Comparison of ENCODE assay signal across 9 mouse cellular contexts in genomic region chr9:82854040-82854439, GRCm38 (mm10). TPM values are rescaled to one million over a fixed set of nuclear protein-coding genes. Genes with fewer than 3 reads are reported as not detected.
DNase-seq lines count a peak whose midpoint lies in the region; ATAC-seq and TF ChIP-seq lines count a peak whose summit lies in the region.
"Had no signal": no experiment of that assay in that cellular context is flagged by ENCODE, and none has a peak within 500 bp of the region (broad histone marks: within the 10 kb centered on the region; RNA-seq: fewer than 3 reads in every experiment).

No protein-coding gene starts in this region.

- TF ChIP-seq CTCF in gastrocnemius, adult 2 months (IDR thresholded peaks at IDR 0.05) = peak; percentile 52
- no peak for TF ChIP-seq CTCF in thymus, adult 2 months (IDR thresholded peaks at IDR 0.05; ENCODE audit: borderline replicate concordance, control insufficient read depth, extremely low read depth, insufficient read depth, low read length, poor library complexity)

- H3K9ac ChIP-seq in hindbrain, embryonic 15.5 days = no peak overlapping the region

- H3K4me1 ChIP-seq in thymus, adult 2 months (replicated peaks; ENCODE audit: control insufficient read depth, insufficient read depth, low read length) = peaks cover 8% of the 10 kb centered on the region
- H3K4me1 ChIP-seq in hindbrain, embryonic 15.5 days (replicated peaks) = 0 out of 2 replicates have a peak, but pooled peaks cover 3% of the 10 kb centered on the region

- H3K4me2 ChIP-seq in hindbrain, embryonic 15.5 days = no peak overlapping the region

- 0 out of 2 replicates have a peak, but pooled peaks have one; percentile 34 for ATAC-seq in hindbrain, embryonic 15.5 days (ENCODE audit: low FRiP score, low read depth)

- H3K27ac ChIP-seq in gastrocnemius, adult 2 months = no peak overlapping the region
- H3K27ac ChIP-seq in thymus, adult 2 months (ENCODE audit: control insufficient read depth, insufficient read depth, low read length) = no peak overlapping the region
- no peak overlapping the region for H3K27ac ChIP-seq in hindbrain, embryonic 15.5 days (replicated peaks)

- H3K4me3 ChIP-seq in gastrocnemius, adult 2 months = no peak overlapping the region
- H3K4me3 ChIP-seq in thymus, adult 2 months (ENCODE audit: control insufficient read depth, insufficient read depth, low read length) = no peak overlapping the region
- no peak overlapping the region for H3K4me3 ChIP-seq in hindbrain, embryonic 15.5 days
- H3K4me3 ChIP-seq: erythroblast, embryonic 14.5 days had no signal

- TF ChIP-seq POLR2A in thymus, adult 2 months (IDR thresholded peaks at IDR 0.05; ENCODE audit: control insufficient read depth, extremely low read depth, insufficient read depth, low read length, poor library complexity) = no peak

- no peaks in the 10 kb centered on the region for H3K27me3 ChIP-seq in thymus, adult 2 months (ENCODE audit: control insufficient read depth, insufficient read depth, low read length)
- H3K27me3 ChIP-seq in hindbrain, embryonic 15.5 days = no peaks in the 10 kb centered on the region

- 77% methylated on average over 2 of the region's 2 CpGs for WGBS in thymus, adult 2 months
- 61% methylated on average over 2 of the region's 2 CpGs for WGBS in hindbrain, embryonic 15.5 days

- H3K36me3 ChIP-seq in thymus, adult 2 months (ENCODE audit: control insufficient read depth, insufficient read depth, low read length) = no peaks in the 10 kb centered on the region
- no peaks in the 10 kb centered on the region for H3K36me3 ChIP-seq in hindbrain, embryonic 15.5 days

- intact Hi-C loops in gastrocnemius, adult 2 months (cut with DNase I) = no loop called here

- no peaks in the 10 kb centered on the region for H3K9me3 ChIP-seq in hindbrain, embryonic 15.5 days

- DNase-seq in gastrocnemius, adult 2 months = no peak
- DNase-seq in gastrocnemius, postnatal 10 days = no peak
- DNase-seq in thymus, adult 2 months = peak; percentile 24
- DNase-seq in thymus, adult 18-20 months = no peak
- DNase-seq in yolk sac, embryonic 10.5 days (ENCODE audit: low spot score) = no peak
- no peak for DNase-seq in adrenal gland, adult 2 months
- no peak for DNase-seq in cerebellum, postnatal 4 days (ENCODE audit: low spot score in 2 of 2)

RNA-seq across cellular contexts. Expression of gene Irak1bp1, which starts 24.7 kb away (rescaled TPM):
- total RNA-seq in gastrocnemius, adult 2 months (2021) = 1 to 10 TPM; 2.1 to 2.3 TPM
- 1 to 10 TPM; 1.2 to 2.4 TPM for total RNA-seq in gastrocnemius, postnatal 10 days (2021)
- 5.6 and 6.7 TPM in 2 replicates for polyA plus RNA-seq in thymus, adult 2 months (2012; rRNA removed)
- 33.6 and 35.8 TPM in 2 replicates for polyA plus RNA-seq in hindbrain, embryonic 15.5 days (2015; fragmentation: Nextera tagmentation; extraction: Ambion mirVana)
- total RNA-seq in adrenal gland, adult 2 months (2021) = 1 to 10 TPM; 2.7 to 6.6 TPM
- polyA plus RNA-seq in adrenal gland, adult 2 months (2012; rRNA removed) = 18.7 and 27.4 TPM in 2 replicates
- polyA plus RNA-seq: erythroblast, embryonic 14.5 days had no signal
